In the genomic region with DNA sequence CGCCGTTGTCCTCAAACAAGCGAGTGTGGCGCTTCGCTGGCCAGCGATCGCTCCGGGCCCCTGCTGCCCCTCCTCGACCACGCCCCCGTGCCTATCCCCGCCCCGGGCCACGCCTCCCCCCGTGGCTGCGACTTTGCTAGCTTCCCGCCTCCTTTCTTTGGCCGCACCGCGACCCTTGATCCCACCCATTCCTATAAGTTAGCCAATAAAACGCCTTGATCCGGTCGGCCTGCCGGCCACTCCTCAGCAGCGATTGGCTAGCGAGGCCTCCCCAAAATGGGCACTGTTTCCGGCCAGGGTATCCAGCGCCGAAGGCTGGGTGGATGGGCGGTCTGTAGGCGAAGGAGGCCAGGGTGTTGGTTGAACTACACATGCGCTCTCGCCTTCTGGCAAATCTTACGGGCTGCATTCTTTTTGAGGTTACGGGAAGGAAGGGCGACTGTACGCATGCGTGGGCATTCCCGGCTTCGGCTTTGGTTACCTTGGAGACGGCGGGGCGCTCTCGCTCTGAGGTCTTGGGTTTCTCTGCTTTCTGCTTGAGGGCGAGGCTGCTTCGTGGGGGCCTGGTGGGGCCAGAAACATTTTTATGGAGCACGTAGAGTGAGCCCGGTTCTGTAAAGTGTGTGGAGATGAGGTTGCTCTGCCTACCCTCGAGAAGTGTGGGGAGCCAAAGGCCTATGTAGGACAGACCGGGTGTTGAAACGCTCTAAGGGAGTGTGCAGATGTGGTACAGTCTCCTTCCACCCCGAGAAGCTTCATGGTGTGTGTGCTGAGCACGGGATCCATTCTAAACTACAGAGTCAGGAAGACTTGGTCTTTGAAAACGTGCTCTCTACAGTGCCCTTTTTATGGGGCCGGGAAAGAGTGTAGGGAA, we compare ENCODE assay signal across 8 mouse cellular contexts. TPM values are rescaled to one million over a fixed set of nuclear protein-coding genes. Genes with fewer than 3 reads are reported as not detected.
A peak's percentile ranks its signal among the peaks of the same experiment; 100 is the strongest.
DNase-seq lines count a peak whose midpoint lies in the region; ATAC-seq lines count a peak whose summit lies in the region.

A gene (minus strand): TSS at position 127 of the 874 bp plus-strand sequence.

- 1% methylated on average over 55 of the region's 55 CpGs for WGBS in hindbrain, embryonic 12.5 days

- peak within 1 kb of the TSS; percentile 94 for H3K27ac ChIP-seq in hindbrain, embryonic 12.5 days

- H3K4me1 ChIP-seq in hindbrain, embryonic 12.5 days: peaks cover 47% of the 10 kb centered on the region

- peak; percentile 99 for DNase-seq in NIH3T3 (ENCODE audit: low read depth)
- DNase-seq in cerebellum, postnatal 10 days: peak; percentile 99 to 100
- DNase-seq in frontal cortex, postnatal 10 days (ENCODE audit: low spot score in 2 of 2): peak; percentile 99
- DNase-seq in layer of hippocampus, postnatal 14 days (ENCODE audit: low spot score in 2 of 2): peak; percentile 96 to 99
- peak; percentile 100 for DNase-seq in lung, postnatal 14 days
- peak; percentile 96 for DNase-seq in retina, adult 2 months (ENCODE audit: low read depth, low spot score)
- peak; percentile 99 to 100 for DNase-seq in thymus, postnatal 36 days

- no peaks in the 10 kb centered on the region for H3K27me3 ChIP-seq in hindbrain, embryonic 12.5 days

- peak; percentile 99 for ATAC-seq in hindbrain, embryonic 12.5 days (ENCODE audit: low FRiP score)

- peak within 1 kb of the TSS; percentile 53 for H3K4me3 ChIP-seq in hindbrain, embryonic 12.5 days

- H3K36me3 ChIP-seq in hindbrain, embryonic 12.5 days: no peaks in the 10 kb centered on the region

- no peaks in the 10 kb centered on the region for H3K9me3 ChIP-seq in hindbrain, embryonic 12.5 days (replicated peaks)

- peak within 1 kb of the TSS; percentile 84 for H3K4me2 ChIP-seq in hindbrain, embryonic 12.5 days (replicated peaks)

- peak within 1 kb of the TSS; percentile 63 for H3K9ac ChIP-seq in hindbrain, embryonic 12.5 days

RNA-seq across cellular contexts. Expression of the gene that starts here (rescaled TPM):
- 3.9 and 4.8 TPM in 2 replicates for polyA plus RNA-seq in hindbrain, embryonic 12.5 days (2016; fragmentation: Nextera tagmentation; extraction: Ambion mirVana)
- total RNA-seq in layer of hippocampus, postnatal 14 days (2021): 1 to 10 TPM; 2.4 to 3.0 TPM

Comparison
In these comparisons a context has a peak if more than half of its experiments do, and no peak if none do; other contexts are left out.
1. Peak in every context shown above with its lines: DNase-seq, ATAC-seq, H3K4me3 ChIP-seq and H3K27ac ChIP-seq.